8 mouse cellular contexts compared by ENCODE assay signal in the genomic region with DNA sequence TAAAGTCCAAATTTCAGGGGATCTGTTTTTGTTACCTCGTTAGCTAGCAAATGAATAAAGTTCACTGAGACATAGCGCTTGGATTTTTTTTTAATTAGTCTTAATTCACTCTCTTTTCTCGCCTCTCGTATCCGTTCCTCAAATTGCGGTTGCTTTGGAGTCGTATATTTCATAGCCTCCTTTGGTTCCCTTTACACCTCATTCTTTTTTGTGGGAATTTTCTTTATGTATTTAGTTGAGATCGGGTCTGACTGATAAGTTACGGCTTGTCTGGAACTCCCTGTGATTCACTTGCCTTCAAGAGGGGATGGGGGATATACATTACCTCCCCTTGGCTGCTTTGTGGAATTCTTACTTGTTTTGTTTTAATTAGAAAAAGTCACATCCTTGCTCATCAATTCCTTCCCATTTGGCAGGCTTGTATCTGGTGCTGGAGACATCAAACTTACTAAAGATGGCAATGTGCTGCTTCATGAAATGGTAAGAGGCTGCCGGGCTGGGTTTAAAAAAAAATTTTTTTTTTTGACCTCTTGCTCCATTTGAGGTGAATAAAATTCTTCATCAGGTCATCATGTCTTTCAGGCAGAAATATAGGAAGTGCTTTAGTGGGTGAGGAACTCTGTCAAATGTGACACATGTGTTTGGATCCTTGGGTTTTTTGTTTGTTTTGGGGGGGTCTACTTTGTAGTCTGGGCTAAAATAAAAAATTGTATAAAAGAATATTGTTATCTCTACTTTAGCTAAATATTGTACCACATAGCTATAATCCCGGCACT. TPM values are rescaled to one million over a fixed set of nuclear protein-coding genes. Genes with fewer than 3 reads are reported as not detected.
DNase-seq lines count a peak whose midpoint lies in the region; ATAC-seq and TF ChIP-seq lines count a peak whose summit lies in the region.

No protein-coding gene starts in this region.

- intact Hi-C loops in left cerebral cortex, postnatal 25 days (cut with DNase I) = no loop called here

- DNase-seq in kidney, adult 9 months = no peak
- no peak for DNase-seq in embryonic facial prominence, embryonic 10.5 days (ENCODE audit: low spot score)
- DNase-seq in hindbrain, postnatal 0 days (ENCODE audit: low spot score) = no peak
- DNase-seq in gastrocnemius, postnatal 25 days = no peak
- no peak for DNase-seq in left cerebral cortex, postnatal 25 days (ENCODE audit: low spot score in 2 of 2)

- WGBS in kidney, embryonic 16.5 days = 11% methylated on average over 11 of the region's 11 CpGs
- WGBS in embryonic facial prominence, embryonic 10.5 days = 16% methylated on average over 11 of the region's 11 CpGs
- WGBS in hindbrain, postnatal 0 days = 11% methylated on average over 11 of the region's 11 CpGs
- WGBS in midbrain, embryonic 16.5 days = 14% methylated on average over 11 of the region's 11 CpGs

- peak overlapping the region; percentile 85 for H3K4me3 ChIP-seq in kidney, embryonic 16.5 days (ENCODE audit: low read length)
- peak overlapping the region; percentile 93 for H3K4me3 ChIP-seq in embryonic facial prominence, embryonic 10.5 days
- peak overlapping the region; percentile 98 for H3K4me3 ChIP-seq in hindbrain, postnatal 0 days (ENCODE audit: low read length)
- H3K4me3 ChIP-seq in midbrain, embryonic 16.5 days (ENCODE audit: low read depth, low read length) = peak overlapping the region; percentile 62

- no peak for TF ChIP-seq CTCF in hindbrain, postnatal 0 days (IDR thresholded peaks at IDR 0.05; ENCODE audit: low read depth)

- no peak for ATAC-seq in kidney, embryonic 16.5 days (ENCODE audit: low FRiP score, low TSS enrichment)
- no peak for ATAC-seq in hindbrain, postnatal 0 days
- no peak for ATAC-seq in midbrain, embryonic 16.5 days
- ATAC-seq in monocyte, adult 5-6 weeks (replicated peaks; ENCODE audit: insufficient number of reproducible peaks, low FRiP score, low TSS enrichment, poor library complexity, severe bottlenecking) = no peak

- H3K27ac ChIP-seq in kidney, embryonic 16.5 days (ENCODE audit: low read length) = peak overlapping the region; percentile 92
- peak overlapping the region; percentile 98 for H3K27ac ChIP-seq in embryonic facial prominence, embryonic 10.5 days (replicated peaks)
- peak overlapping the region; percentile 99 for H3K27ac ChIP-seq in hindbrain, postnatal 0 days
- H3K27ac ChIP-seq in midbrain, embryonic 16.5 days (ENCODE audit: low read length) = peak overlapping the region; percentile 79; the same call in 1 of the 2 replicates

- H3K27me3 ChIP-seq in kidney, embryonic 16.5 days (ENCODE audit: insufficient read depth, low read length) = no peaks in the 10 kb centered on the region
- H3K27me3 ChIP-seq in embryonic facial prominence, embryonic 10.5 days (replicated peaks; ENCODE audit: low read depth, poor library complexity, severe bottlenecking) = no peaks in the 10 kb centered on the region
- no peaks in the 10 kb centered on the region for H3K27me3 ChIP-seq in hindbrain, postnatal 0 days (ENCODE audit: insufficient read depth, low read length)
- no peaks in the 10 kb centered on the region for H3K27me3 ChIP-seq in midbrain, embryonic 16.5 days (ENCODE audit: control insufficient read depth, insufficient read depth, low read depth, low read length)

- peaks cover 40% of the 10 kb centered on the region for H3K36me3 ChIP-seq in kidney, embryonic 16.5 days (ENCODE audit: insufficient read depth, low read length)
- peaks cover 45% of the 10 kb centered on the region for H3K36me3 ChIP-seq in embryonic facial prominence, embryonic 10.5 days (replicated peaks)
- H3K36me3 ChIP-seq in hindbrain, postnatal 0 days (ENCODE audit: insufficient read depth, low read length) = peaks cover 41% of the 10 kb centered on the region
- H3K36me3 ChIP-seq in midbrain, embryonic 16.5 days (ENCODE audit: control insufficient read depth, insufficient read depth, low read length) = peaks cover 23% of the 10 kb centered on the region

- H3K9me3 ChIP-seq in kidney, embryonic 16.5 days (ENCODE audit: low read length) = no peaks in the 10 kb centered on the region
- no peaks in the 10 kb centered on the region for H3K9me3 ChIP-seq in embryonic facial prominence, embryonic 10.5 days
- no peaks in the 10 kb centered on the region for H3K9me3 ChIP-seq in hindbrain, postnatal 0 days (ENCODE audit: low read length)
- no peaks in the 10 kb centered on the region for H3K9me3 ChIP-seq in midbrain, embryonic 16.5 days (replicated peaks; ENCODE audit: control insufficient read depth, low read length, poor library complexity, severe bottlenecking)

- H3K4me2 ChIP-seq in kidney, embryonic 16.5 days (replicated peaks; ENCODE audit: low read depth, low read length) = peak overlapping the region; percentile 86
- H3K4me2 ChIP-seq in hindbrain, postnatal 0 days (ENCODE audit: low read depth, low read length) = peak overlapping the region; percentile 84
- H3K4me2 ChIP-seq in midbrain, embryonic 16.5 days (ENCODE audit: low read length) = peak overlapping the region; percentile 79

- peak overlapping the region; percentile 98 for H3K9ac ChIP-seq in kidney, embryonic 16.5 days (replicated peaks; ENCODE audit: low read length)
- H3K9ac ChIP-seq in hindbrain, postnatal 0 days (replicated peaks; ENCODE audit: low read length) = peak overlapping the region; percentile 95
- H3K9ac ChIP-seq in midbrain, embryonic 16.5 days (ENCODE audit: low read depth, low read length) = peak overlapping the region; percentile 83

- H3K4me1 ChIP-seq in kidney, embryonic 16.5 days (ENCODE audit: insufficient read depth, low read length) = peaks cover 17% of the 10 kb centered on the region
- peaks cover 16% of the 10 kb centered on the region for H3K4me1 ChIP-seq in embryonic facial prominence, embryonic 10.5 days
- peaks cover 7% of the 10 kb centered on the region; the same call in 1 of the 2 replicates for H3K4me1 ChIP-seq in hindbrain, postnatal 0 days (ENCODE audit: insufficient read depth, low read length)
- H3K4me1 ChIP-seq in midbrain, embryonic 16.5 days (ENCODE audit: control insufficient read depth, insufficient read depth, low read length) = peaks cover 20% of the 10 kb centered on the region

RNA-seq across cellular contexts. Expression of a gene that starts 0.8 kb away (rescaled TPM):
- 60.9 and 61.0 TPM in 2 replicates for polyA plus RNA-seq in kidney, embryonic 16.5 days (2015; fragmentation: Nextera tagmentation; extraction: Ambion mirVana)
- 35.5 and 38.6 TPM in 2 replicates for polyA plus RNA-seq in embryonic facial prominence, embryonic 10.5 days (2016; fragmentation: Nextera tagmentation; extraction: Ambion mirVana)
- 28.3 and 31.0 TPM in 2 replicates for total RNA-seq in hindbrain, postnatal 0 days (2014; rRNA removed)
- polyA plus RNA-seq in hindbrain, postnatal 0 days (2015; fragmentation: Nextera tagmentation; extraction: Ambion mirVana) = 55.3 and 58.1 TPM in 2 replicates
- 31.1 TPM in 2 replicates for polyA plus RNA-seq in midbrain, embryonic 16.5 days (2015; fragmentation: Nextera tagmentation; extraction: Ambion mirVana)
- total RNA-seq in gastrocnemius, postnatal 25 days (2021) = 10 to 100 TPM; 11.6 to 12.3 TPM
- total RNA-seq in monocyte, adult 5-6 weeks (2017) = 6.7 to 17.3 TPM (median 10.8 TPM) in 3 replicates
- total RNA-seq in left cerebral cortex, postnatal 25 days (2021) = 10 to 100 TPM; 21.8 to 23.5 TPM

RNA-seq across cellular contexts. Expression of a gene that starts 58.8 kb away (rescaled TPM):
- 54.0 and 59.2 TPM in 2 replicates for polyA plus RNA-seq in kidney, embryonic 16.5 days (2015; fragmentation: Nextera tagmentation; extraction: Ambion mirVana)
- polyA plus RNA-seq in embryonic facial prominence, embryonic 10.5 days (2016; fragmentation: Nextera tagmentation; extraction: Ambion mirVana) = 44.3 and 44.9 TPM in 2 replicates
- total RNA-seq in hindbrain, postnatal 0 days (2014; rRNA removed) = 21.8 and 23.2 TPM in 2 replicates
- polyA plus RNA-seq in hindbrain, postnatal 0 days (2015; fragmentation: Nextera tagmentation; extraction: Ambion mirVana) = 25.2 and 29.4 TPM in 2 replicates
- 31.1 and 33.6 TPM in 2 replicates for polyA plus RNA-seq in midbrain, embryonic 16.5 days (2015; fragmentation: Nextera tagmentation; extraction: Ambion mirVana)
- 1 to 10 TPM; 8.4 to 8.6 TPM for total RNA-seq in gastrocnemius, postnatal 25 days (2021)
- 3.8 to 13.7 TPM (median 6.4 TPM) in 3 replicates for total RNA-seq in monocyte, adult 5-6 weeks (2017)
- total RNA-seq in left cerebral cortex, postnatal 25 days (2021) = 10 to 100 TPM; 16.8 to 20.2 TPM
